Mouse (Mus musculus): ENCODE data around the gene 4930583I09Rik. TPM values are rescaled to one million over a fixed set of nuclear protein-coding genes. Genes with fewer than 3 reads are reported as not detected.

The 4930583I09Rik gene
- polyA plus RNA-seq, 1 experiment = not detected

DNA sequence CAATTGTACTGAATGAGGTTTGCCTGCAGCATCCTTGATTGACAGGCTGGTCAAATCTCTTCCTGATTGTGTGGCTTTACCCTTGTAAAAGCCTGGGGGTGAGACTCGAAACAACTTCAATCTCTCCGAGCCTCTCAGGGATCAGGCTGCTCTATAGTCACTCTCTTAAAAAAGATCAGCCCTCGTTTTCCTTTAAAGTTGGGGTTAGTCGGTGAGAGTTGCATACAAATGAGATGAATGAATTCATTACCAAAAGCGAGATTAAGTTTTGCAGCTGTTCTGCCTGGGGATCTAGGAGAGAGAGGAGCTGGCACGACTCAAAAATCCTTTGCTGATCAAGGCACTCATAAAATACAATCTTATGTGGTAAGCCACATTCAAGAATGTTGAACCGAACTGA, 1.0 kb upstream of the 4930583I09Rik start:
- 47% methylated on average over 7 of the region's 7 CpGs for WGBS
- TF ChIP-seq POLR2A (IDR thresholded peaks at IDR 0.05; ENCODE audit: low read depth, low read length) (no peak), CTCF (IDR thresholded peaks at IDR 0.05; ENCODE audit: extremely low read depth, insufficient read length, insufficient replicate concordance, low read depth, low read length) (no peak)
- Histone ChIP-seq H3K4me3 (ENCODE audit: low read depth, low read length) (no peak overlapping the region), H3K4me1 (ENCODE audit: control insufficient read depth, insufficient read depth, insufficient read length, low read length) (no peaks in the 10 kb centered on the region), H3K27me3 (ENCODE audit: control insufficient read depth, insufficient read depth, low read length) (no peaks in the 10 kb centered on the region), H3K27ac (ENCODE audit: insufficient read depth, low read depth, low read length) (no peak overlapping the region), H3K36me3 (ENCODE audit: control insufficient read depth, insufficient read depth, low read length) (no peaks in the 10 kb centered on the region)

DNA sequence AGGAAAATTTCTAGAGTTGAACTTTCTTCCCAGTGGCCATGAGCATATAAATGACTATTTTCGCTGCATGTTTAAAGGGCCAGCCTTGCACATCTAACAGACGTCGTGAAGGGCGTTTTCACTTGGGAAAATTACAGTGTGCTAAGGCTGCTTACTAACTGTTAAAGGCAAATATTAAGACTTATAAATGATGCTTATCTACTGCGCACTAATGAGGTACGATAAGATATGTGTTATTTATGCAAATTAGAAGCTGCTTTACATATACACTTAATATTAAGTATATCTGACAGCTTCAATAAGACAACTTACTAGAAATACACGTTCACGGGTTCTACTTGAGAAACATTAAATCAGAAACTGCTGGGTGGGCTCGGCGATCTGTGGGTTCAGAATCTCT, 481 bp upstream of the 4930583I09Rik start:
- TF ChIP-seq CTCF (IDR thresholded peaks at IDR 0.05; ENCODE audit: extremely low read depth, insufficient read length, insufficient replicate concordance, low read depth, low read length) (no peak), POLR2A (IDR thresholded peaks at IDR 0.05; ENCODE audit: low read depth, low read length) (no peak)
- Histone ChIP-seq H3K27ac (ENCODE audit: insufficient read depth, low read depth, low read length) (no peak overlapping the region), H3K36me3 (ENCODE audit: control insufficient read depth, insufficient read depth, low read length) (no peaks in the 10 kb centered on the region), H3K27me3 (ENCODE audit: control insufficient read depth, insufficient read depth, low read length) (no peaks in the 10 kb centered on the region), H3K4me3 (ENCODE audit: low read depth, low read length) (no peak overlapping the region), H3K4me1 (ENCODE audit: control insufficient read depth, insufficient read depth, insufficient read length, low read length) (no peaks in the 10 kb centered on the region)
- WGBS = 85% methylated on average over 10 of the region's 10 CpGs

DNA sequence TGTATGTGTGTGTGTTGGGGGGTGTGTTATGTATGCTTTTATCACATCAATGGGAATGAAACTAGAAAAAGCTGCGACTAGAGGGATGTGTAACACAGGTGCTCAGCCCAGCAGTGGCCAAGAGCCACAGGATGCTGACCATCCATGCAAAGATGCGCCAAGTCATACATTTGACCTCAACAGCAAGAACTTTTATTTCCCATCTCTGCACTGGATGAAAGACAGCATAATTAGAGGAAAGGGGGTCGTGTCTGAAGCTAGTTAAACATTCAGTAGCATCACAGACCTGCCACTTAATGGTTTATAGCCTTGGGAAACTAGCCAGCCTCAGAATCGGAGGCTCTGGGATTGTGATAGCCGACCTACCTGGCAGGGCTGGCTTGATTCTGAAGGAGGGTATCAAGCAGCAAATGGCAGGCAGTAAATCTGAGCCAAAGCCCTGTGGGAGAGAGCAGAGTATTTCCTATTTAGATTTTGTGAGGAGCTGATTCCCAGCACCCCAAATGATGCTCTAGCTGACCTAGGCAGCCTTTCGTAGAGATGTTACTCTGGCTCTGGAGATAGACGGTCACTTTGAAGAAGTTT, 1.9 kb downstream of the 4930583I09Rik start:
- no peaks in the 10 kb centered on the region for H3K4me1 ChIP-seq (ENCODE audit: control insufficient read depth, insufficient read depth, insufficient read length, low read length)
- H3K36me3 ChIP-seq (ENCODE audit: control insufficient read depth, insufficient read depth, low read length) = no peaks in the 10 kb centered on the region
- TF ChIP-seq POLR2A (IDR thresholded peaks at IDR 0.05; ENCODE audit: low read depth, low read length) = no peak
- no peak for TF ChIP-seq CTCF (IDR thresholded peaks at IDR 0.05; ENCODE audit: extremely low read depth, insufficient read length, insufficient replicate concordance, low read depth, low read length)
- no peak overlapping the region for H3K27ac ChIP-seq (ENCODE audit: insufficient read depth, low read depth, low read length)
- H3K4me3 ChIP-seq (ENCODE audit: low read depth, low read length) = no peak overlapping the region
- H3K27me3 ChIP-seq (ENCODE audit: control insufficient read depth, insufficient read depth, low read length) = no peaks in the 10 kb centered on the region
- WGBS = 63% methylated on average over 7 of the region's 7 CpGs

DNA sequence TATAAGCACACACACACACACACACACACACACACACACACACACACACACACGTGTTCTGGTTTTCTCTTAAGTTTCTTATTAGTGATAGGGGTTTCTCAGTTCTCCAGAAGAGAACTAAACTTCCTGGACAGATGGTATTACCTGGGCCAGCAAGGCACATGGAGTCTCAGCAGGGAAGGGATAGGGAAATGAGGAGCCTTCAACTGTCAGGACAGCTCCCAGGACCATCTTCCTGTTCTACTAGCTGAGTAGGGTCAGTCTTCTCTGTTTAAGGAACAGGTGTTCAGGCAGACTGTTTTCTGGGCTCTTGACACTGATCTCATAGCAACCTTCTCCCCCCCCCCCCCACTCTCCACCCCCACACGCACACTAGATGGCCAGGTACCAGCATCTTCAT, 2.8 kb downstream of the 4930583I09Rik start:
- Histone ChIP-seq H3K36me3 (ENCODE audit: control insufficient read depth, insufficient read depth, low read length) (no peaks in the 10 kb centered on the region), H3K4me3 (ENCODE audit: low read depth, low read length) (no peak overlapping the region), H3K27me3 (ENCODE audit: control insufficient read depth, insufficient read depth, low read length) (no peaks in the 10 kb centered on the region), H3K4me1 (ENCODE audit: control insufficient read depth, insufficient read depth, insufficient read length, low read length) (no peaks in the 10 kb centered on the region), H3K27ac (ENCODE audit: insufficient read depth, low read depth, low read length) (no peak overlapping the region)
- no peak for TF ChIP-seq POLR2A (IDR thresholded peaks at IDR 0.05; ENCODE audit: low read depth, low read length)
- WGBS = 94% methylated on average over 2 of the region's 2 CpGs

DNA sequence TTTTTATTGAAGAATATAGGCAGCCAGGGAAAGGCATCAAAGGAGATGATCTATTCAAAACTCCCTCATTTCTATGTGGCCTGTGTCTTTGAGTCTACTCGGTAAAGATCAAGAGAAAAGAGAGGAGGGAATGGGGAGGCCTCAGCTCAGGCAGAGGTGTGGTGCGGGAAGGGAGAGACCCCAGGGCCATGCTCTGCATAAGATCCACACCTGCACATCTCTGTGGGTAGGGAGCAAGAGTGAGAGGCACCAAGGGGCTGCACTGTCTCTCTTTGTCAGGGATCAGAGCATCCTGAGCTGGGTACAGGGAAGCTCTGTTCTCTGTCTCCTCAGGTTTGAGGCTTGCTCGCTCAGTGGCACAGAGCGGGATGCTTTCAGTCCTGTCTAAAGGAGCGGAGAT, 8.4 kb downstream of the 4930583I09Rik start:
- H3K4me1 ChIP-seq (ENCODE audit: control insufficient read depth, insufficient read depth, insufficient read length, low read length) = no peaks in the 10 kb centered on the region
- no peak overlapping the region for H3K27ac ChIP-seq (ENCODE audit: insufficient read depth, low read depth, low read length)
- H3K36me3 ChIP-seq (ENCODE audit: control insufficient read depth, insufficient read depth, low read length) = no peaks in the 10 kb centered on the region
- 88% methylated on average over 5 of the region's 5 CpGs for WGBS
- no peaks in the 10 kb centered on the region for H3K27me3 ChIP-seq (ENCODE audit: control insufficient read depth, insufficient read depth, low read length)
- no peak for TF ChIP-seq CTCF (IDR thresholded peaks at IDR 0.05; ENCODE audit: extremely low read depth, insufficient read length, insufficient replicate concordance, low read depth, low read length)
- TF ChIP-seq POLR2A (IDR thresholded peaks at IDR 0.05; ENCODE audit: low read depth, low read length) = no peak
- no peak overlapping the region for H3K4me3 ChIP-seq (ENCODE audit: low read depth, low read length)

DNA sequence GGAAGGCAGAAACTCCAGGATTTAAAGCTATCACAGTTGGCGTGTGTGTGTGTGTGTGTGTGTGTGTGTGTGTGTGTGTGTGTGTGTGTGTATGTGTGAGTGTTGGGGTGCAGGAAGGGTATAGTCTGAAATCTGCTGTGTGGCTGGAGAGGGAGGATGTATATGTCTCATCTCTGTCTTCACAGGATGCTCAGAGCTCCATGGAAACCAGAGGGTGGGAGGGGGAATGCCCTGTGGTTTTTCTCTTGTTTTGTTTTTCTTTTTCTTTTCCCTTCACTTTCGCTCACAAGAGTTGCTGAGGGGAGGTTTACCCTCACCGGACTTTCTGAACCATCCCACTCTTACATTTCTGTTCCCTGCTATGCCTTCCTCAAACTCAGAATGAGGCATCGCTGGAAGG, 9.0 kb downstream of the 4930583I09Rik start:
- TF ChIP-seq POLR2A (IDR thresholded peaks at IDR 0.05; ENCODE audit: low read depth, low read length) = no peak
- H3K27me3 ChIP-seq (ENCODE audit: control insufficient read depth, insufficient read depth, low read length) = no peaks in the 10 kb centered on the region
- no peaks in the 10 kb centered on the region for H3K36me3 ChIP-seq (ENCODE audit: control insufficient read depth, insufficient read depth, low read length)
- H3K4me3 ChIP-seq (ENCODE audit: low read depth, low read length) = no peak overlapping the region
- H3K4me1 ChIP-seq (ENCODE audit: control insufficient read depth, insufficient read depth, insufficient read length, low read length) = no peaks in the 10 kb centered on the region
- no peak overlapping the region for H3K27ac ChIP-seq (ENCODE audit: insufficient read depth, low read depth, low read length)
- 70% methylated on average over 4 of the region's 4 CpGs for whole genome bisulfite sequencing

DNA sequence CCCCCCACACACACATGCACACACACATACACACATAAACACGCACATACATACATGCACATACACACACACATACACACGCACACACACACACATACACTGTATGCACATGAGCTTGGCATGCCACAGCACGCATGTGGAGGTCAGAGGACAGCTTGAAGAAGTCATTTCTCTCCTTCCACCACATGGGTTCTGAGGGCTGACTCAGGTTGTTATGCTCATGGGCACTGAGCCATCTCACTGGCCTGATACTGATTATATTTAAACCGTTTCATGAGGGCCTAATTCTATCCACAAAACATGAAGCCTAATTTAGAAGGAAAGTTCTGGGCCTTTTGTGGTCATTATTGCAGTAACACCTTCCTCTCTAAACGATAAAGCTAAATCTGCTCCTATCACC, 13.3 kb downstream of the 4930583I09Rik start:
- Histone ChIP-seq H3K36me3 (ENCODE audit: control insufficient read depth, insufficient read depth, low read length) (no peaks in the 10 kb centered on the region), H3K27me3 (ENCODE audit: control insufficient read depth, insufficient read depth, low read length) (no peaks in the 10 kb centered on the region), H3K4me1 (ENCODE audit: control insufficient read depth, insufficient read depth, insufficient read length, low read length) (no peaks in the 10 kb centered on the region), H3K4me3 (ENCODE audit: low read depth, low read length) (no peak overlapping the region), H3K27ac (ENCODE audit: insufficient read depth, low read depth, low read length) (no peak overlapping the region)
- TF ChIP-seq CTCF (IDR thresholded peaks at IDR 0.05; ENCODE audit: extremely low read depth, insufficient read length, insufficient replicate concordance, low read depth, low read length) (no peak), POLR2A (IDR thresholded peaks at IDR 0.05; ENCODE audit: low read depth, low read length) (no peak)
- WGBS = 81% methylated on average over 5 of the region's 5 CpGs
